Mouse (Mus musculus) thymus, postnatal 10 days (tissue): ENCODE data around the gene Sdk1.
"Not testable (repeated sequence)": the region's sequence is repeated elsewhere in the genome, so short reads cannot be mapped to it uniquely, and the experiment has no call there.

Source experiments
- DNase-seq, 2 experiments: peaks; one replicate each; pipeline ENCODE4 v3.0.0; 2021; ENCODE audit warnings: low spot score in 2 of 2

Sdk1 gene

DNA sequence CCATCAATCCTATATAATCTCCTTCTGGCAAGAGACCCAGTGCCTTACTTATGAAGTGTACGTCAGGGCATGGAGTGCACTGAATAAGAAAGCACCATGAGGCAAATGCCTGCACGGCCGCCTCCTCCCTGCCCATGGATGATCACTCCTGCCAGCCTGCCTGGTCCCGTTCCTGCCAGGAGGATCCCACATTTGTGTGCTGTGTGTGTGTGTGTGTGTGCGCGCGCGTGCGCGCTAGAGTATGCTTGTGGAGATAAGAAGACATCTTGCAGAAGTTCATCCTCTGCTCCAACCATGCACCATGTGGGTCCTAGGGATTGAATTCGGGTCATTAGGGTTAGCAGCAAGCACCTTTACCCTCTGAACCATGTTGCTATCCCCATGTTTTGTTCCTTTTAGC lies 395.1 kb downstream of the Sdk1 start:
- no peak for DNase-seq

DNA sequence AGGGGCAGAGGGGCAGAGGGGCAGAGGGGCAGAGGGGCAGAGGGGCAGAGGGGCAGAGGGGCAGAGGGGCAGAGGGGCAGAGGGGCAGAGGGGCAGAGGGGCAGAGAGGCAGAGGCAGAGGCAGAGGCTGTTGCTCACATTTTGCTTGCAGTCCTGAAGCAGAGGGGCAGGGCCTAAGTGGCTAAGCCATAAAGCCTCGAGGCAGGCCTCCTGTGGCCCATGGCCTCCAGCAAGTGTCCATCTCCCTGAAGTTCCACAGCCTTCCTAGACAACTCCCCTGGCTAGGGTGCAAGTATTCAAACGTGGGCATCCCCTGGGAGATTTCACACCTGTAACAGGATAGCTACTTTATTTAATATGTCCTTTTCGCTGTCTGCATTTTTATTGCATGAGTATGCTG lies 395.8 kb downstream of the Sdk1 start:
- not testable (repeated sequence) for DNase-seq

DNA sequence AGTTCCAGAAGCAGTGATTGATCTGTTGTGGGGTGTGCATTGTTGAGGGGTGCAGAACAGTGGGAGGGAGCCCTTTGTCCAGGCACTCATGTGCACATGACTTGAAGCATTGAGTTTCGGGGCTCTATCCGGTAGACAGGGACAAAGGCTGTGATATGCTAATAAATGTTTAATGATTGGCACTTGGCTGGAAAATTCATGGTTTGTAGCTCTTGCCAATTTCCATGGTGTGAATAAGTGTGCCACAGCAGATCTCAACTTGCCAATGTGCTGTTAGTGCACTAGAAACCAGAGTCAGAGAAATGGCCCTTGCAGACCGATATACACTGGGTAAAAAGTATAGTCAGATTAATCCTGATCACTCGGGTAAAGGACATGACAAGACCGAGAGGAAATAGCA lies 404.4 kb downstream of the Sdk1 start:
- no peak for DNase-seq

DNA sequence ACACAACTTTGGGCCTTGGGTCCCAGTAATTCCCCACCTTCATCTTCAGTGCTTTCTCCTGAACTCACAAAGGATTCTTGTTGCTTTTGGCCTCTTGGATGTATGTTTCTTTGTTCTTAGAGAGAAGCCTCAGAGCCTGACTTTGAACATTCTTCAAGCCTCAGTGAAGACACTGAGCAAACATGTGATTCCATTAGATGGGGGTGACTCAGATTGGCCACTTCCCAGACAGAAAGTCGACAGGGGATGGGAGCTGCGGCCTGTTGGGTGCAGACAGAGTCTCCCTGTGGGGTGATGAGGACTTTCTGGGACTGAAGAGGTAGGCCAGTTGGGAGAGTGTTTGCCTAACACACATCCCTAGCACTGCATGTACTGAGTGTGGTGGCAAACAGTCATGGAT lies 405.3 kb downstream of the Sdk1 start:
- no peak for DNase-seq

DNA sequence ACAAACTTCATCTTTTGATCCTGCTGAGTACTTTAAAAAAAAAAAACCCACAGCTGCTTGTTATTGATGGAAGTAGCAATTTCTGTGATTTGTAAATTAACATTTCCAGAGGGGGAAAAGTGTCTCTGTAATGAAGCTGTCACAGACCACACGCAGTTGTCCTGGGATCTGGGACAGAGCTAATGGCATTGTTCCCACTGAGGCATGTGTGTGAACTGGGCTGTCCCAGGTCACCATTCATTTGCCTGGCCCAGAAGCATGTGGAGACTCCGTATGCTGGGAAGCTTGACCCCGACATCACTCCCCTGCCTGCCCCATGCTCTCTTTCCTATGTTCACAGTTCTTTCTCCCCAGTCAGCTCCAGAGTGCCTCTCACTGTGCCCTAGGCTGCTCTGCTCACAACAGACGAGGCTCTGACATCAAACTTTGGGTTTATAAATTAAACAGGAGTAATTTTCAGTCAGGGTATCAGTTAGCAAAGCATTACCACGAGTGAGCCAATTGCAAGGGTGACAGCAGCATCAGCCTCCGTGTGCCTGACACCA lies 408.6 kb downstream of the Sdk1 start:
- DNase-seq, result no peak

DNA sequence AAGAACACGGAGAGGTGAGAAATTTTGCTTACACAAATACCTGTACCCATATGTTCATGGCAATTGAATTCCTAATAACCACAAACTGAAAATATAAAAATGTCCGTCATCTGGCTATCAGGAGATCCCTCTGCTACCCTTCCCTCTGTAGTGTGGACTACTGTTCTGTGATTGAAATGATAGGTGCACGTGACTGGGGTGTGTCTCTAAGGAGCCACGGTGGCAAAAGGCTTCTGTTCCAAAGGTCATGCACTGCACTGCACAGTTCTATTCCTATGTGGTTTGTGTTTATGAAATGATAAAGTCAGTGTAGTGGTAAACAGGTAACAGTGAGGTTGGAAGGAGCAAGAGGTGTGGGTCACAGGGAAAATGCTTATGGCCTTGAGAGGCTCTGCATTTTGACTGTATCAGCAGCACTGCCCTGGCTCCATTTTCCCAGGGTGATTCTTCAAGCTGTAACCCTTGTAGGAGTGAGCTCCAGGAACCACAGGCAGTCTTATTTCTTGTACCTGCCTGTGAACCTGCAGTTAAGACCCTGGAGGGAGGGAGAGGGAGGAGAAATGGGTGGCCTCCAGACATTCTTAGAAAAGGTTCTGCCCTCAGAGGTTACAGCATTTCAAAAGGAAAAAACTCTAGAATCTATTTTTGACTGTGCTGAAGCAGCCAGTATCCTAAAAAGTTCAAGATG lies 410.5 kb downstream of the Sdk1 start:
- DNase-seq, result no peak

DNA sequence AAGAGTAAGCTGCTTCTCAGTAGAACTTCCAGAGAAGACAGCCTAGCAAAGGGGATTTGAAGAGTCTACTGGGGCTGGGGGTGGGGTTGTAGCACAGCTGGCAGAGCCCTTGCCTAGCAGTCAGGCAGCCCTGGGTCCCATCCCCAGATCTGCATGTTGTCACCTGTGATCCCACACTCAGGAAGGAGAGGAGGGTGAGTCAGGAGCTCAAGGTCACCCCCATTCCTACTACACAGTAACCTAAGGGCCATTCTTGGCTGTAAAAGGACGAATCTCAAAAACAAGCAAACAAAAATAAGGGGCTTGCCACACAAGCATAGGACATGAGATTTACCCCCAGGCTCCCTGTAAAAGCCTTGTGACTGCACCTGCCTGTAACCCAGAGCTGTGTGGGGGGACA lies 435.1 kb downstream of the Sdk1 start:
- no peak for DNase-seq

DNA sequence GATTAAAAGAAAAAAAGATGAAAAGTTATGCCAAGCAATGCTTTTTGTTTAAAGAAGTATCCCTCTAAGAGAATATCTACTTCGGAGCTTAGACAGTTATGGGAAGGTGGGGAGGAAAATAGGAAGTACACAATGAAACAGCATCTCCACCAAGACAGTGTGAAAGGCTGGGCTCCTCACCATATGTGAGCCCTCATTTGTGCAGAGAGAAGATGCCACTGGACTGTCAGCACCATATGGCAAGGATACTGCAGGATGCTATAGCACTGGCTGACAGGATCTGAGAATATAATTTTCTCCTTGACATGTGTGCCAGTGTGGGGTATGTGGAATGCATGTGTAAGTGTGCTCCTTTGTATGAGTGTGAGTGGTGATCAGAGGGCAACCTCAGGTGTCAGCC lies 435.7 kb downstream of the Sdk1 start:
- DNase-seq, result no peak

DNA sequence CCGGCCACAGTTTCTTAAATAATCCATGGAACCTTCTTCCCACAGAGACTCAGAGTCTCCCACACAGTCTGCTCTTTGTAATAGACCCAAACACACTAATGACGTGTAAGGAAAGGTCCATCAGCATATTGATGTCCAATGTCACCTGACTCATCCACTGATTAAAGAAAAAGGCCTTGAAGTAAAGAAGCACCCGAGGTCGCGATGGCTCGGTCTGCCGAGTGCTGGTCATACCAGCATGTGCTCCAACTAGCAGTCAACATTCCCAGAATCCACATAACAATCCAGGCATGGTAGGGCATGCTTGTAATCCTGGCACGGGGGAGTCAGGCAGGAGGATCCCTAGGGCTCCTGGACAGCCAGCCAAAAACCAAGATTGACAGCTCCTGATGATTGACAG lies 436.6 kb downstream of the Sdk1 start:
- DNase-seq, result no peak

DNA sequence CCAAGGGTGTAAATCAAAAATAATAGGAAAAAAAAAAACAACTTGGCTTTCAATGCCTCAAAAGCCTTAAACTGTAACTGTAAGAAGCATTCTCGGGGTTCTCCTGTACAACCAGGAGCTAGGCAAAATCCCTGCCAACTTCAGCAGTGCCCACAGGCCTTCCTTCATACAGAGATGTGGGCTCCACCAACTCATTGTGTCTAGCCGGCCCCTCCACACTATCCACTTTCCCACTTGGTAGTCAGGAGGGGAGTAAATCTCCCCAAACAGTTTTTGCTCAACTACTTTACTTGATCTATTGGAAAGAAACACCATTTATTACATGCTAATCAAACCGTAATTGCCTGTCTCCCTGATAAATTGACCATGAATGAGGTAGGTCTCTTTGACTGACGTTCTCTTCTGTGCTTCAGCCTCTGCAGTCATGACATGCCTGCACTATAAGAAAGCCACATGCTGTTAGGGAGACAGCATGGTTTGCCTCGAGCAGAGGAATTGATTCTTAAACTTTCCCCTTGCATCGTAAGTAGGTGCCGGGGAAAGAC lies 445.7 kb downstream of the Sdk1 start:
- DNase-seq, result no peak

DNA sequence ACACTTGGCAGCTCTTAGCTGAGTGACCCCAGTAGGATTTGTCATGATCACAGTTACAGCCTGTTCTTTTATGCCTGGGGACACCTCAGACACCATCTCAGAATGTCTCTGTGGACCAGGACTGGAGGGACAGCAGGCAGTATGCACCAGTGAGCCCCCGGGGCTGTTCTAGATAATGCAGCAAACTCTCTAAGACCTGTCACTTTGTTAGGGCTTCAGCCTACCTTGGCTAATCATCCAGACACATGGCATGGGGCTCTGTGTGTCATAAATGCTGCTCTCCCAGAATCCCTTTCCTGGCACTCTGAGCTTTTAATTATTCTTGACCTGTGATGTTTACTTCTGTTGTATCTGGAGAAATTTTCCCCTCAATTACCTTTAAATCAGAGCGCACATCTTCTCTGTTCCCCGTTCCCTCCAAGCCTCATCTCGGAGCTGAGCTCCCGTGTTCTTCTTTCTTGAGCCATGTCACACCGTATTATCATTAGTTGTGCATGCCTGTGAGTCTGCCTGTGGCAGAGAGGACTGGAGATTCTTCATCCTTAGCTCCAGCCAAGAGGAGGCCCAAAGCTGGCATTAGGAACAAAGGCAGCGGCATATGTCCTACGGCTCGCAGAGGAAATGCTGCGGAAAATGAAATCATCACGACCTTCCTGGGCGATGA lies 448.3 kb downstream of the Sdk1 start:
- no peak for DNase-seq

DNA sequence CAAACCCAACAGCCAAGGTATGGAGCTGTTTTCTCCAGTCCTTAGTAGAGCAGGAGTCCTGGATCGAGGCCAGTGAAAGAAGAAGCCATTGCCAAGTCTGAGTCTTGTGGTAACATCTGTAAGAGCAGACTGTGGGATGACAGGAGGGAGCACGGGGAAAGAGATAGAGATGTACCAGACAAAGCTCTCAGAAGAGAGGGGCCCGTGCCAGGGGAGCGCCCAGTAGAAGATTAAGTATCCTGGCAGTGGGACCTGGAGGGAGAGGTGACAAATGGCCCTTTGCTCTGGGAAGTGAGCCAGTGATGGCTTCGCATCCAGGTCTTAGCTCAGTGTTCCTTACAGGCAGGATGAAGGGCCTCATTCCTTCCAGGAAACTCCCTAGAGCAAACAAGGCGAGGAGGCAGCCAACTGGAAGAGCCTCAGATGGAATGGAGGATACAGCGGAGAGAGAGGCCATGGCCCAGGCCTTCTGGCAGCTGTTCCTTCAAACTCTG lies 450.2 kb downstream of the Sdk1 start:
- DNase-seq, result no peak

DNA sequence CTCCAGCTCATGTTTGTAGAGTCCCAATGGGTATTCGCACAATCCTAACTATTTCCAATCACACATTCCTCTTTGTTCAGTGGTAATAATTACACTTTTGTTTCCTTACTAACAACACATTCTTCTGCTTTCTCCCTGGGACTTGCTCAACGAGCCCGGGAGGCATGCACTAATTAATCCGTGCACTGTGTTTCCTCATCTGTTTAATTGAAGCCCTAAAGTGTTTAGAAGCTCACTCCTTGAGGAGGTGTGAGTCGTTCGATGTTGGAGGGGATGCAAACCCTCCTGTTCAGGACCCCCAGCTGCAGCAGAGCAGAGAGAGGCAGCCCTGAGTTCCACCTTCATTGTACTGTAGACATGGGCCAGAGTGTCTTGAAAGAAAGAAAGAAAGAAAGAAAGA lies 452.4 kb downstream of the Sdk1 start:
- no peak for DNase-seq

DNA sequence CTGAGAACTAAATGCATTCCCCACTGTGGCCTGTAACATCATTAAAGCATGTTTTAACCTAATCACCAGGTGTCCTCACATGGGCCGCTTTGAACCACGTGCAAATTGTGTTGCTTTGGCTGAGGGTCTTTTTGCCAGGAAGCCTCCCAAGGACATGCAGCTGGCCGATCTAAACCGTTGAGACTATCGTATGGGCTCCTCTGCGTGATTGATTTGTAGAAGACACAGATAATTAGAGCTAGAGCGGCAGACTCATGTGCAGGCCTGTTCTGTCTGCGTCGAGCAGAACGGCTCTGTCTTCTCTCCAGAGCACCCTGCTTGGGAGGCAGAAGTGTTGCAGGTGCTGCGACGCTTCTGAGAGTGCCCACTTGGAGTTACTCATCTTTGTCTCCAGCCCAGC lies 453.6 kb downstream of the Sdk1 start:
- no peak for DNase-seq

DNA sequence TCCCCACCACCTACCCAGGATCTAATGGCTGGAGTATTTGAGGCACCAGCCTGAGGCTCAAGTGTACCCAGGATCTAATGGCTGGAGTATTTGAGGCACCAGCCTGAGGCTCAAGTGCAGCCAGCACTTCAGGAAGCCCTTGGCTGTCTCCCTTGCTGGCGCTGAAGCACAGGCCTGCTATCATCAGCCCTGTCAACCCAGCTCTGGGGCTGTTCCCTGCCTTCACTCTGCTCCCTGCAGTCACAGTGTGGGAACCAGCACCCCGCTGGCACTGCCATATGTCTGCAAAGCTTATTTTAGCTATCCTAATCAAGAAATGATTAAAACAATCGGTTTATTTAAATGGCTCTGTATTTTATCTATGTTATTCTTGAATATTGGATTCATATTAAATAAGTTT lies 457.1 kb downstream of the Sdk1 start:
- DNase-seq, result no peak

DNA sequence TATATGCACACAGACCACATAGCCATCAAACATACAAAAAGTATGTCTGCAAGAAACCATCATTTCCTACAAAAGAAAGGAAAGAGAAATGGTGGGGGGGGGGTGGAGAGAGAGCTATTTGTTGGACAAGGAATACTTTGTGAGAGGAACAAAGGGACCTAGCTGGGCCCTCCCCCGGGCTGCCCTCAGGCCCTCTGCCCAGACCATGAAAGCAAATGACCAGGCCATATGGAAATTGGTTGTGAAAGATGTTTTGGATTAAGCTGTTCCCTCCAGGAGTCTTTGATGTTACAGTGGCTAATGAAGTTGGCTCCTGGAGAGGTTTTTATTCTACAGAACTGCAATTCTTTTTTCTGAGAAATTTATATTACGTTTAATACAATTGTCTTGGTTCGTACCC lies 479.5 kb downstream of the Sdk1 start:
- no peak for DNase-seq

DNA sequence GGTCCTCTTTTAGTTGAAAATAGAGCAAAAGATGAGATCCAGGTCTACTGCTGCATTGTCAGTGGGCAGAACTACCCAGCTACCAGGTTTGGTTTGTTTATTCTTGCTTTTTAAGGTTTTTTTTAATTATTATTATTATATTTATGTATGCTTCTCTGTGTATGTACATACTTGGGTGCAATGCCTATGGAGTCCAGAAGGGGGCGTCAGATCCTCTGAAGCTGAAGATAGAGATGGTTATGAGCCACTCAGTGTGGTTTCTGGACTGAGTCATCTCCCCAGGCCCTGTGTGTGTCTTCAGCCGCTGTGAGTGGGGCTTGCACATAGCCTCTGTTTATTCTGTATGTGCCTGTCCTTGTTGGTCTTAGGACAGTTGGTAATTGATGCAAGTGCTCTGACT lies 486.7 kb downstream of the Sdk1 start:
- DNase-seq, result no peak

DNA sequence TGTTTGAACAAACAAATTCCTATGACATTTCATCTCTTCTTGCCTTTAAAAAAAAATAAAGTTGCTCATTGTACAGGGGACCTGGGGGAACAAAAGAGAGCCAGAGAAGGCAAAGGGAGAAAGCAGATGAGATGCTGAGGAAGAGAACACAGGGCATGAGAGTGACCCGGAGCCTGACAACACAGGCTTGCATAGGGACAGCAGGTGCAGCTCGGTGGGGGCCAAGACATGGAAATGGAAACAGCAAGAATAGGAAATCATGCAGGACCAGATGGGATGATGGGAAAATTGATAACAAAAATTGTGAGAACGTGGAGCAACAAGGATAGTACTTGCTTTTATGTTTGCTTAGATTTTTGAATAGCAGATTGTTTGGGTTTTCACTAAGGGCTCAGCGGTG lies 488.7 kb downstream of the Sdk1 start:
- DNase-seq, result no peak

DNA sequence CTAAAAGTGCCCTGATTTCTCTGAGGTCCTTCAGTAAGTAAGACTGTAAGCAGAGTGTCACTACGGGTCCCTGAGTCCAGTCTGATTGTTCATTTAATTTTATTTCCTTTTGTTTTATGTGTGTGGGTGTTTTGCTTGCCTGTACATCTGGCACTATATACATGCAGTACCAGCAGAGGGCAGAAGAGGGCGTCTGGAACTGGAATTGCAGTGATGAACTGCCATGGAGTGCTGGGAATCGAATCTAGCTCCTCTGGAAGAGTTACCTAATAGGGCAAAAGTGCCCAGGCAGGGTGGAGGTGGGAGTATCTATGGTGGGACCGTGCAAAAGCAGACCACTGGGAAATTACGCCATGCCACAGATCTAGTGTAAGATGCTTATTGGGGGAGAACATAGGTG lies 497.4 kb downstream of the Sdk1 start:
- DNase-seq, result peak in 1 of 2 experiments; percentile 8

DNA sequence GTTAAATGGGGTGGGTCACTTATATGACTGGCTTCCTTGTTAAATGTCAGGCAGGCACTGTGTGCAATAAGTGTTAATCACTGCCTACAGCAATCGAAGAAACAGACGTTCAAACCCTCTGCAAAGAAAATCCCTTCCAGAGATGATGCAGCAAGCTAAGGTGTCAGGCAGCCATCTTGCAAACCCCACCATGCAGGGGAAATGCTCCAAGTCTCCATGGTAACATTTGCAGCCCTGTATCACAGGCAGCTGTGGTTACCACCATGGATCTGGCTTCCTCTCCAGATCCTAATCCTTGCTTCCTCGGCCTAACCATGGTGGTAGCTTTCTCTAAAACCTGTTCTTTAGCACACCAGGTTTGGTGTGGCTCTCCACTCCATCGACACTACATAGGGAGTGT lies 507.5 kb downstream of the Sdk1 start:
- no peak for DNase-seq

DNA sequence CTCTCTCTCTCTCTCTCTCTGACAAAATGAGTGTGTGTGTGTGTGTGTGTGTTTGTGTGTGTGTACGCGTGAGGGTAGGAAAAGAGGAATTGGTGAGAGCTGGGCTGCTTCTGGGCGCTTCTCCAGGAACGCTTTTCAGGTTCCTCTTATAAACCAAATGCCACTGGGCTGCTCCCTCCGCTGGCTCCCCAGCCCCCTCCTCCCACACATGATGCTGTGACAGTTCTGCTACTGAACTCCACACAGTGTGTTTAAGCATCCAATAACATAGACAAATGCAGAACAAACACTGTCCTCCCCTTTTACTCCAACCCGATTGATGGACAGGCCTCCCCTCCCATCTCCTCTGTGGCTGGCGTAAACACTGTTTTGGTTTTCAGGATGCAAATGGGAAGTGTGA lies 513.0 kb downstream of the Sdk1 start:
- DNase-seq, result no peak

DNA sequence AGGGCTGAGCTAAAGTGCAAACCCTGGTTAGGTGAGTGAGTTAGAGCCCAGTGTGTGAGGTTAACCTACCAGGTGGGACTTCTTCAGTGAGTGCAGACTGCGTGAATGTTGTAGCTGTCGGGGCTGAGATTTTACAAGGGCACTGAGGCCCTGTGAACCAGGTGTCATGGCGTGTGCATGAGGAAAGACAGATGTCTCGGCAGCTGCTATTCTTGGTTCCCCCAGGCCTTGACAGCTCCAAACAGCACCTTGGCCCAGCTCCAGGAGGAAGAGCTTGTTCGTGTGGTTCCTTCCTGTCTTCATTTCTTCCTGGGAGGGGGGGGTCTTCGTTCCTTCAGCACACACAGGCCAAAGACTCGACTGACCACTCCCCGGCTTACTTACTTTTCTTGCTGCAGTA lies 517.6 kb downstream of the Sdk1 start:
- no peak for DNase-seq

DNA sequence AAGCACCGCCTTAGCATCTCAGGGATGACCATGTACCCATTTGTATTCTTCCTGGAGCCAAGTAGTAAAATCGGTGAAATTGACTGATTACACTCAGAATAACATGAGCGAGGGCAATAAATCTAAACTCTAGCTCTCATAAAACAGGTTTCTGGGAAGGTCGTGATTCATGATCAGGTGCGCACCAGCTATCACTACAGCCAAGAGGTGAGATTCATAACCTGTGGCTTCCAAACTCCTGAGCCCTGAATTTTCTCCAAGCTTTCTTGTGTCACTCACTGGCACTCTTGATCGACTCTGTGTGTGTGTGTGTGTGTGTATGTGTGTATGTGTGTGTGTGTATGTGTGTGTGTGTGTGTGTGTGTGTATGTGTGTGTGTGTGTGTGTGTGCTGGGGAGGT lies 522.8 kb downstream of the Sdk1 start:
- DNase-seq, result no peak
